Mouse (Mus musculus) erythroblast, embryonic 14.5 days (primary cell): ENCODE data around the gene Borcs6. TPM values are rescaled to one million over a fixed set of nuclear protein-coding genes. Genes with fewer than 3 reads are reported as not detected.

Experiments
- H3K27me3 ChIP-seq: 2 replicates; pipeline ENCODE4 v1.6.1; 2012; ENCODE audit warnings: inconsistent platforms; ENCODE audit not compliant: control insufficient read depth
- H3K36me3 ChIP-seq: 2 replicates; pipeline ENCODE4 v1.6.1; 2012; ENCODE audit warnings: mild to moderate bottlenecking, inconsistent platforms; ENCODE audit not compliant: control insufficient read depth
- H3K4me1 ChIP-seq: 2 replicates; pipeline ENCODE4 v1.6.1; 2012; ENCODE audit warnings: inconsistent platforms; ENCODE audit not compliant: control insufficient read depth
- H3K4me3 ChIP-seq: replicated peaks from 2 replicates; pipeline ENCODE3; 2012; ENCODE audit warnings: moderate library complexity, mild to moderate bottlenecking, inconsistent platforms
- H3K9me3 ChIP-seq: 2 replicates; pipeline ENCODE4 v1.6.1; 2012; ENCODE audit warnings: low read length, inconsistent platforms, mixed read lengths; ENCODE audit not compliant: control insufficient read depth
- GATA1 ChIP-seq: IDR thresholded peaks from 2 replicates; pipeline ENCODE4 v1.6.1; 2012; ENCODE audit warnings: low read length, inconsistent platforms, mixed read lengths
- TAL1 ChIP-seq: IDR thresholded peaks from 3 replicates; pipeline ENCODE4 v1.6.1; 2012; ENCODE audit warnings: low read length, inconsistent platforms, mixed read lengths
- polyA plus RNA-seq: library from polyadenylated mRNA; stranded (reverse); fragments of >175 nt; gene quantifications from 2 replicates; pipeline ENCODE4 v1.2.3, GENCODE M21; 2012

Borcs6 gene
- polyA plus RNA-seq, 1 experiment, result 2.0 TPM

DNA sequence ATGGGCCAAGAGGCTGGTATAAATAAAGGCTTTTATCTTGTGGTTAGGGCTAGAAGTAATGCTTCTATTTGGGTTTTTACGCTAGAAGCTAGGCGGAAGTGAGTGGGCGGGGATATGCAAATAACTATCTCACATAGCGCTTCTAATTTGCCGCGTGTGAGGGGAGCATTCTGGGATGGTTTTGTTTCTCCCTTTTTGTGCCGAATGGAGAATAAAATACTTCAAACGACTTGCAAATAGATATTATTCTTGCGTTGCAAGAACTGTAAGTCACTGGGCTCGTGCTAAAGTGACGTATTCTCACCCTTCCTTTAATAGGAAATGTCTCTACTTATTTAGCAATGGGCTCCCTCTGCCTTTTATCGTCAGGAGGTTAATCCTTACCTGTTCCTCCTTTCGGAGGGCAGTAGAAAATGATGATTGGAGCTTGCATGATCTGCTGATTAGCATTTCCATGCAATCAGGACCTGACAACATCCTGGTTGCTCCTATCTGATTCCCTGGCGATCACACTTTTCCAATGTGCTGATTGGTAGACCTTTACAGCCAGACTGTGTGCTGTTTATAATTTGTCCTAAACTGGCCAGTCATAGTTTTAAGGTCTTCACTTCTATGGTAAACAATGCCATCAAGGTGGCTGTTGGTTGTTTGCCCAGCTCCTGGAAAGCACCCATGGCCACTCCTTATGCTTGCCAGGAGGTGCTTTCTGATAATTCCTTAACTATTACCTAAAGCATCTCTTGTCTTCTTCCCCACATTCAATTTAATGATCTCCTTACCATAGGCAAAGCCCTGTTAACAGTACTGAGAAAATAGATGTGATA is 13.8 kb downstream of the Borcs6 start:
- no peaks in the 10 kb centered on the region; the same call in 1 of the 2 replicates for H3K27me3 ChIP-seq
- H3K9me3 ChIP-seq, result no peaks in the 10 kb centered on the region
- TF ChIP-seq TAL1 (peak; percentile 21; the same call in 1 of the 3 replicates), GATA1 (peak; percentile 97)
- peak overlapping the region; percentile 61 for H3K4me3 ChIP-seq
- no peaks in the 10 kb centered on the region for H3K36me3 ChIP-seq
- H3K4me1 ChIP-seq, result peaks cover 67% of the 10 kb centered on the region

GRCm38 (mm10) chr11:69073951-69074775 is 14.6 kb downstream of the Borcs6 start:
- TF ChIP-seq TAL1, result no peak
- no peak for TF ChIP-seq GATA1
- Histone ChIP-seq H3K27me3 (no peaks in the 10 kb centered on the region; the same call in 1 of the 2 replicates), H3K9me3 (no peaks in the 10 kb centered on the region), H3K4me3 (peak overlapping the region; percentile 15), H3K36me3 (no peaks in the 10 kb centered on the region), H3K4me1 (peaks cover 68% of the 10 kb centered on the region)

DNA sequence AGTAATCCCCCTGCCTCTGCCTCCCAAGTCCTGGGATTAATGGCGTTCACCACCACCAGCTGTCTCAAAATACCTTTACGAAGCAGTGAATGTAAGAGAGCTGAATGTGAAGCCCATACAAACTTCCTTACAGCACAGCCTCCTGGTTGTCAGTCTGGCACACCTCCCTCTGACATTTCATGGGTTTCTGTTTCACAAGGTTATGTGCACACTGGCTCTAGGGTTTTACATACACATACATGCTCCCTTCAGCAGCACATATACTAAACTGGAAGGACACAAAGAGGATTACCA is 15.2 kb downstream of the Borcs6 start:
- Histone ChIP-seq H3K36me3 (no peaks in the 10 kb centered on the region), H3K27me3 (no peaks in the 10 kb centered on the region; the same call in 1 of the 2 replicates), H3K4me1 (peaks cover 64% of the 10 kb centered on the region), H3K9me3 (no peaks in the 10 kb centered on the region), H3K4me3 (no peak overlapping the region)
- no peak for TF ChIP-seq GATA1
- TF ChIP-seq TAL1, result no peak

DNA sequence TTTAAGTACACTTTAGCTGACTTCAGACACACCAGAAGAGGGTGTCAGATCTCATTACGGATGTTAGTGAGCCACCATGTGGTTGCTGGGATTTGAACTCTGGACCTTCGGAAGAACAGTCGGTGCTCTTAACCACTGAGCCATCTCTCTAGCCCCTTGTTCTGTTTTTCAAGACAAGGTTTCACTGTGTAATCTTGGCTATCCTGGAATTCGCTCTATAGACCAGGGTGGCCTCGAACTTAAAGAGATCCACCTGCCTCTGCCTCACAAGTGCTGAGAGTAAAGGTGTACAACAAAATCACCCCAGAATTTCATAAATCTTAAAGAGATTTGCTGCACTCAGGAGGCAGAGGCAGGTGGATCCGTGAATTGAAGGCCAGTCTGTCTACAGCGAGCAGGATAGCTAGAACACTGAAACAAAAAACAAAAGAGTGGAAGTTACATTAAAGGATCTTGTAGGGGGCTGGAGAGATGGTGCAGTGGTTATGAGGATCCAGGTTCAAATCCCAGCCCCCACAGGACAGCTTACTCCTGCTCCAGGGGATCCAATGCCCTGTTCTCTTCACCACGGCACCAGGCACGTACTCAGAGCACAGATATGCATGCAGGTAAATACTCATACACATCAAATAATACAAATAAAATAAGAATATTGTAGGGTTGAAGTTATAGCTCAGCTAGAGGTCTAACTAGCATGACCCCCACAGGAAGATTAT is 16.4 kb downstream of the Borcs6 start:
- H3K4me1 ChIP-seq, result peaks cover 52% of the 10 kb centered on the region

GRCm38 (mm10) chr11:69076572-69076971 is 17.1 kb downstream of the Borcs6 start:
- Histone ChIP-seq H3K27me3 (no peaks in the 10 kb centered on the region; the same call in 1 of the 2 replicates), H3K4me3 (no peak overlapping the region), H3K36me3 (no peaks in the 10 kb centered on the region), H3K4me1 (peaks cover 46% of the 10 kb centered on the region), H3K9me3 (no peaks in the 10 kb centered on the region)
- TF ChIP-seq GATA1 (no peak), TAL1 (no peak)

More for the DNA sequence above, 16.4 kb downstream of the Borcs6 start:
- no peaks in the 10 kb centered on the region; the same call in 1 of the 2 replicates for H3K27me3 ChIP-seq
- no peak for TF ChIP-seq GATA1
- no peak for TF ChIP-seq TAL1
- no peak overlapping the region for H3K4me3 ChIP-seq
- no peaks in the 10 kb centered on the region for H3K36me3 ChIP-seq
- H3K9me3 ChIP-seq, result no peaks in the 10 kb centered on the region

GRCm38 (mm10) chr11:69077316-69077715 is 17.8 kb downstream of the Borcs6 start:
- TF ChIP-seq GATA1 (no peak), TAL1 (no peak)
- H3K9me3 ChIP-seq, result no peaks in the 10 kb centered on the region
- no peak overlapping the region for H3K4me3 ChIP-seq
- H3K36me3 ChIP-seq, result no peaks in the 10 kb centered on the region
- H3K27me3 ChIP-seq, result no peaks in the 10 kb centered on the region; the same call in 1 of the 2 replicates
- peaks cover 39% of the 10 kb centered on the region for H3K4me1 ChIP-seq

DNA sequence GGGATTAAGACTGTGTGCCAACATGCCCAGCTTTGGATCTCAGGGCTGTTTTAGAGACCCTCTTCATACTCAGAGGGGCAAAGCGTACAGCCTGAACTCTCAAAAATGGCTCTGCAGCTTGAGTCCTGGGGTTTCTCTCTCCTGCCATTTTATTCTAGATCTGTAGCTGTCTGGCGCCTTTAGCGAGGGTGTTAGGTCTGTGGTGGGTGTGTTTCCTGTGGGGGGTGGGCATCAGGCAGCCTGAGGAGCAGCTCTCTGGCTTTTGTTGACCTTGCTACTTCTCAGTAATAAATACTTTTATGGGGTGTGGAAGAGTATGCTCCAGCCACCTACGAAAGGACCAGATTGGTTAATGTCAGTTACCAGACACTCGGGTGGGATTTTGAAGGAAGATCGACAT is 18.5 kb downstream of the Borcs6 start:
- Histone ChIP-seq H3K27me3 (no peaks in the 10 kb centered on the region; the same call in 1 of the 2 replicates), H3K36me3 (no peaks in the 10 kb centered on the region), H3K4me1 (peaks cover 33% of the 10 kb centered on the region), H3K4me3 (no peak overlapping the region), H3K9me3 (no peaks in the 10 kb centered on the region)
- no peak for TF ChIP-seq GATA1
- TF ChIP-seq TAL1, result no peak

DNA sequence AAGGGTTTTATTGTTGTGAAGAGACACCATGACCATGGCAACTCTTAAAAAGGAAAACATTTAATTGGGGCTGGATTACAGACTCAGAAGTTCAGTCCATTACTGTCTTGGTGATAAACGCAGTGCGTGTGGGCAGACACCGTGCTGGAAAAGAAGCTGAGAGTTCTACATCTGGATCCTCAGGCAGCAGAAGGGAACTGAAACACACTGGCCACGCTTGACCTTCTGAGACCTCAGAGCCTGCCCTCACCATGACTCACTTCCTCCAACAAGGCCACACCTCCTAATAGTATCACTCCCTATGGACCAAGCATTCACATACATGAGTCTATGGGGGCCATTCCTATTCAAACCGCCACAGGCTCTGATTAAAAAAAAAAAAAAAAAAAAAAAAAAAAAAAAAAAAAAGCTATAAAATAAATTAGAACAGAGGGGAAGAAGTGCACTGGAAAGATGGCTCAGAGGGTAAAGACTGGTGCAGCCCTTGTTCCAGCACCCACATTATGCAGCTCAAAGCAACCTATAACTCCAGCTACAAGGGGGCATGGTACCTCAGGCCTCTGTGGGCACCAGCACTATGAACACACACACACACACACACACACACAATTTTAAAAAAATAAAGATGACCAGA is 19.4 kb downstream of the Borcs6 start:
- no peak overlapping the region for H3K4me3 ChIP-seq
- H3K4me1 ChIP-seq, result peaks cover 24% of the 10 kb centered on the region
- no peak for TF ChIP-seq TAL1
- TF ChIP-seq GATA1, result no peak
- no peaks in the 10 kb centered on the region for H3K36me3 ChIP-seq
- H3K9me3 ChIP-seq, result no peaks in the 10 kb centered on the region
- H3K27me3 ChIP-seq, result no peaks in the 10 kb centered on the region; the same call in 1 of the 2 replicates
